Mouse (Mus musculus) thymus, adult 2 months (tissue): ENCODE measurements around the gene Gpank1. TPM values are rescaled to one million over a fixed set of nuclear protein-coding genes. Genes with fewer than 3 reads are reported as not detected.

Experiments
- DNase-seq: peaks from one replicate; pipeline ENCODE4 v3.0.0; 2021
- H3K27ac ChIP-seq: fragments of 200-500 bp; 2 replicates; pipeline ENCODE4 v1.5.1; 2012; ENCODE audit warnings: low read length, control low read depth; ENCODE audit not compliant: control insufficient read depth, insufficient read depth
- H3K27me3 ChIP-seq: fragments of 200-500 bp; 2 replicates; pipeline ENCODE4 v1.6.1; 2012; ENCODE audit warnings: mild to moderate bottlenecking, low read length, moderate library complexity, mixed read lengths; ENCODE audit not compliant: control insufficient read depth, insufficient read depth
- H3K36me3 ChIP-seq: fragments of 200-500 bp; 2 replicates; pipeline ENCODE4 v1.6.1; 2012; ENCODE audit warnings: mild to moderate bottlenecking, low read length, moderate library complexity; ENCODE audit not compliant: control insufficient read depth, insufficient read depth
- H3K4me1 ChIP-seq: fragments of 200-500 bp; replicated peaks from 2 replicates; pipeline ENCODE4 v1.6.1; 2012; ENCODE audit warnings: low read length; ENCODE audit not compliant: control insufficient read depth, insufficient read depth
- H3K4me3 ChIP-seq: fragments of 200-500 bp; 2 replicates; pipeline ENCODE4 v1.5.1; 2012; ENCODE audit warnings: mild to moderate bottlenecking, low read length, control low read depth, moderate library complexity; ENCODE audit not compliant: control insufficient read depth, insufficient read depth
- CTCF ChIP-seq: fragments of 200-500 bp; IDR thresholded peaks from 2 replicates; pipeline ENCODE4 v1.5.1; 2012; ENCODE audit warnings: mild to moderate bottlenecking, control low read depth, low read length, moderate library complexity, borderline replicate concordance; ENCODE audit not compliant: control insufficient read depth, poor library complexity, insufficient read depth; ENCODE audit errors: extremely low read depth
- POLR2A ChIP-seq: fragments of 200-500 bp; IDR thresholded peaks from 2 replicates; pipeline ENCODE4 v1.6.1; 2012; ENCODE audit warnings: mild to moderate bottlenecking, low read length, control low read depth, moderate library complexity; ENCODE audit not compliant: control insufficient read depth, poor library complexity, insufficient read depth; ENCODE audit errors: extremely low read depth
- WGBS: fragments of 180-500 bp; shearing (Covaris S2); methylation state at CpG from one replicate; pipeline ENCODE4 v1.1.7; 2018; 5-methylcytosine and 5-hydroxymethylcytosine counted together
- polyA plus RNA-seq: library from polyadenylated mRNA; depleted of rRNA; stranded (reverse); fragments of >200 nt; gene quantifications from 2 replicates; pipeline ENCODE4 v1.2.3, GENCODE M21; 2012

Gene Gpank1
- polyA plus RNA-seq, 1 experiment: 37.8 TPM

DNA sequence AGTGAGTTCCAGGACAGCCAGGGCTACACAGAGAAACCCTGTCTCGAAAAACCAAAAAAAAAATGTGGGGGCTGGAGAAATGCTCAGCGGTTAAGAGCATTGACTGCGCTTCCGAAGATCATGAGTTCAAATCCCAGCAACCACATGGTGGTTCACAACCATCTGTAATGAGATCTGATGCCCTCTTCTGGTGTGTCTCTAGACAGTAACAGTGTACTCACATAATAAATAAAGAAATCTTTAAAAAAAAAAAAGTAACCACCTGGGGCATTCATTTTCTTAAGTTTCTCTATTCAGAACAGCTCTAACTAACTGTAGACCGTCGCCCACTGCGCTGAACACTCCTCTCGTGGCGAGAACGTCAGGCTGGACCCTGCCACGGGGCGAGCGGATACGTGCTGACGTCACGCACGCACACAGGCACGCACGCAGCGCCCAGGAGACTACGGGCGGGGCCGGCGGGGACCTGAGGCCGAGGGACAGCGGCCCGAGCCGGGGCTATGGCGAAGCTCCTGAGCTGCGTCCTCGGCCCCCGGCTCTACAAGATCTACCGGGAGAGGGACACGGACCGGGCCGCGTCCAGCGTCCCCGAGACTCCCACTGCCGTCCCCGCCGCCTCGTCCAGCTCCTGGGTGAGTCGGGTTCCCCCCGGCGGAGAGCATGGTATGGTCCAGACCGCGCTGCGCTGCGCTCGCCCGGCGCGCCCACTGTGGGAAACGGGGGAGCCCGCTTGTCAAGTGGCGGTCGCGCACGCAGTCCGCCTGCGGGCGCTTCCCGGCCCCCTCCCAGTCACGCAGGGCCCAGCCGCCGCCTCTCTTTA is 32.2 kb upstream of the Gpank1 start, which contains the start of gene Abhd16a:
TSS of gene Abhd16a (plus strand) at position 439 of the 820 bp plus-strand sequence.
- DNase-seq: peak; percentile 93
- 2% methylated on average over 58 of the region's 67 CpGs for WGBS
- TF ChIP-seq CTCF (no peak), POLR2A (peak; percentile 29; the same call in 1 of the 2 replicates)
- H3K36me3 ChIP-seq: peaks cover 8% of the 10 kb centered on the region
- peak within 1 kb of the TSS; percentile 69 for H3K4me3 ChIP-seq
- H3K27me3 ChIP-seq: no peaks in the 10 kb centered on the region; the same call in 1 of the 2 replicates
- H3K4me1 ChIP-seq: peaks cover 9% of the 10 kb centered on the region
- H3K27ac ChIP-seq: no peak within 1 kb of the TSS

DNA sequence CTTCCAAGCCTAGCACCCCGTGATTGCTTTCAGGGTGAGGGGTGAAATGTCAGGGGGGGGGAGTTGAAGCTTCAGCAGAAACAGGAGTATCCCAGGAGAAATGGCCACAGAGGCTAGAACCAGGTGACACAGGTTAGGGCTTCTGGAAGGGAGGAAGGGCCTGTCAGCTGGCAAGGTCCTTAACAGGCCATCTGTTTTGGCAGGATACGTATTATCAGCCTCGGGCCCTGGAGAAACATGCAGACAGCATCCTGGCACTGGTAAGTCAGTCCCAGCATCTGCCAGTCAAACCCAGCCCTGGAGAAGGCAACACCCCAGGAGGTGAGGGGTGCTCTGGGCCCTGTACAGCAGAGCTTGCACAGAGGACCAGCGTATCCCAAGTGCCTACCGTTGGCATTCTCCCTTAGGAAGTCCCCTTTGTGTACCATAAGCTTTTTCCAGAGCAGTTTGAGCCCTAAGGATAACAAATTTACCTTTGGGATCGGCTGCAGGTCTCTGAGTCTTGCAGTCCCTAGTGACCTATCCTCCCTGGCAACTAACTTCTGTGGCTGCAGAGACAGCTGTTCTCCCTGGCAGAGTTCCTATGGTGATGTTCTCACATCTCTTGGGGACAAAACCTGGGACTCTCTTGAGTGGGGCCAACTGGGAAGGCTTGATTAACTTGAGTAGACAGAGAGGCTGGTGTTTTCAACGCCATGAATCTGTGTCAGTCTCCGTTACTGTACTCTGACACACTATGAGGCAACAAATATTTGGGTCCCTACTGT is 30.9 kb upstream of the Gpank1 start:
- H3K36me3 ChIP-seq: peaks cover 18% of the 10 kb centered on the region
- no peak overlapping the region for H3K27ac ChIP-seq
- TF ChIP-seq POLR2A (no peak), CTCF (no peak)
- peaks cover 9% of the 10 kb centered on the region for H3K4me1 ChIP-seq
- no peaks in the 10 kb centered on the region for H3K27me3 ChIP-seq
- DNase-seq: no peak
- H3K4me3 ChIP-seq: peak overlapping the region; percentile 5; the same call in 1 of the 2 replicates
- 71% methylated on average over 8 of the region's 8 CpGs for WGBS

DNA sequence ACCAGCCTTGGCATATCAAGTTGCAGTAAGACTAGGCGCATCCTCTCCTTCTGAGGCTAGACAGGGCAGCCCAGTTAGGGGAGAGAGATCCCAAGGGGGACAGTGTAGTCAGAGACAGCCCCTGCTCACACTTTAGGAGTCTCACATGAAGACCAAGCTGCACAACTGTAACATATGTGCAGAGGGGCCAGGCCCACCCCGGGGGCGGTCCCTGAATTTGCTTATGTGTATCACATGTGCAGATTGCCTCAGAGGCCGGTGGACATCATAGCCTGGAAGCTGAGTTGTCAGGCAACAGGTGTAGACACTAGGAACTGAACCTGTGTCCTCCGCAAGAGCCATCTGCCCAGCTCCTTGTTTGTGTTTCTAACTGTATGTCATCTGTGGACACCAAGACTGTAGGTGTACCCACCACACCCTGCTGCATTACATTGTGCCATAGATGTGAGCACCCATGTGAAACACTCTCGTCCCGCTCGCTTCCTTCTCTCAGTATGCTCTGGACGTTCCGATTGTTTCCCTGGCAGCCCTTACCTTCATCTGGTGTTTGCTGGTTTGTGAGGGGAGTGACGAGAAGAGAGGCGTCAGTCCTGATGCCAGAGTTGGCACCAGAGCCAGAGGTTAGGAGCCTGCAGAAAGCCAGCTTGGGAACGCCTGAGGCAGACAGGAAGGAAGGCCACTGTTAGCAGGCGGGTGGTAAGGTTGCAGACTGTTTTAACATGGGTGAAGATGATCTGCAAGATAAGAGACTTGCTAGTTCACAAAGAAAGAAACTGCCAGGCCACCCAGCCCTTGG is 28.7 kb upstream of the Gpank1 start:
- Histone ChIP-seq H3K27me3 (no peaks in the 10 kb centered on the region), H3K27ac (no peak overlapping the region), H3K4me3 (no peak overlapping the region), H3K4me1 (peaks cover 9% of the 10 kb centered on the region), H3K36me3 (peaks cover 34% of the 10 kb centered on the region)
- WGBS: 79% methylated on average over 14 of the region's 14 CpGs
- TF ChIP-seq CTCF: no peak
- no peak for TF ChIP-seq POLR2A
- no peak for DNase-seq

DNA sequence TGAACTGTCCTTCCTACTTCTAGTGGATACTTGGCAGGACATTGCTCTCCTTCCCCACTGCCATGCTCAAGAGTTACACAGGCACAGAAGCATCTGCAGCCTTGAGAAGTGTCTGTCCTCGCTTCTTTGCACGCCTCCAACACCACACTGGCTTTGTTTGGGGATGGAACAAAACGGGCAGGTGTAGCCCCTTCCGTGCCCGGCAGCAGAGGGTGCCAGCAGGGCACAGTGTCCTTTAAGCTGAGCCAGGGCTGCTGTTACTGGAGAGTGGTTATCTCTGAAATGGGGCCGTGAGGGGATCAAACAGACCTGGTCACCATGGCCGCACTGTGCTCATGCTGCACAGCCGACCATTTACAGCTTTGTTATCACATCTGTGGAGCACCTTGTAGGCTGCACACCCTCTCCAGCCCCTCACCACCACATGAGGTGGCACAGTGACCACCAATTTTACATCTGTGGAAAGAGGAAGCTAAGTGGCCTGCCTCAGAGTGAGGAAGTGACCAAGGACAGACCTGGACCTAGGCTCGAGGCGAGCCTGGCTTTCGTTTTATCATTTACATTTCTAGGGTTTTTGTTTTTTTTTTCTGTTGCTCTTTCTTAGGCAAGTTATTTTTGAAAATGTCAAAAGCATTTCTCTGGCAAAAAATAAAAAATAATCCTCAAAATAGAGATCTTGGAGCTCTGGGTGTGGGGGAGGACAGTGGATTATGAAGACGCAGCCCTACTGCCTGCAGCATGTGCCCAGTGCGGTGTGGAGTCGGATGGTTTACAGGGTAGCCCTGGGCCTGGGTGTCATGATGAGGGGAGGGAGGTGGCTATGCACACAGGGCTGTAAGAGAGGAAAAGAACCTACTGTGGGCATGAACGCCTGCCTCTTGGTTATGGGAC is 26.5 kb upstream of the Gpank1 start:
- 91% methylated on average over 15 of the region's 15 CpGs for WGBS
- Histone ChIP-seq H3K36me3 (peaks cover 47% of the 10 kb centered on the region), H3K27ac (no peak overlapping the region), H3K27me3 (no peaks in the 10 kb centered on the region), H3K4me3 (no peak overlapping the region), H3K4me1 (peaks cover 9% of the 10 kb centered on the region)
- DNase-seq: no peak
- TF ChIP-seq POLR2A (no peak), CTCF (no peak)

DNA sequence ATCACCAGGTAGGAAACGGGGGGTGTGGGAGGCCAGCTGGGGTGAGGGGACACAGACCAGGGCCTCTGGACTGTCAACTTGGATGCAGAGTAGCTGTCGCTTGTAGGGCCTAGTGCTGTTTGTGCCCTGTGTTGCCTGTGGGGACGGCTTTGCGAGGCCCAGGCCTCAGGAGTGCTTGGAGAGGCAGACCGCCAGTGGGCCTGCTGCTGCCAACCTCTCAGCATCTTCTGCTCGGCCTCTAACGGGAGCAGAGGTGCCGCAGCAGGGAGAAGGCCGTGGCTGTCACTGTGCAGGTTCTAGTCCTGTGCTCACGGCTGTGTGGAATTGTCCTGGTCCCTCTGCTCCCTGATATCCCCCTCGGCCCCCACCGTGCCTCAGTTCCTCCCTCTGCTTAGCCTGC is 24.7 kb upstream of the Gpank1 start:
- Histone ChIP-seq H3K27me3 (no peaks in the 10 kb centered on the region), H3K36me3 (peaks cover 61% of the 10 kb centered on the region), H3K4me1 (no peaks in the 10 kb centered on the region), H3K27ac (no peak overlapping the region), H3K4me3 (no peak overlapping the region)
- DNase-seq: no peak
- TF ChIP-seq POLR2A: no peak
- TF ChIP-seq CTCF: no peak
- WGBS: 97% methylated on average over 12 of the region's 12 CpGs
